Comparison of ENCODE assay signal across 25 mouse cellular contexts in the genomic region with DNA sequence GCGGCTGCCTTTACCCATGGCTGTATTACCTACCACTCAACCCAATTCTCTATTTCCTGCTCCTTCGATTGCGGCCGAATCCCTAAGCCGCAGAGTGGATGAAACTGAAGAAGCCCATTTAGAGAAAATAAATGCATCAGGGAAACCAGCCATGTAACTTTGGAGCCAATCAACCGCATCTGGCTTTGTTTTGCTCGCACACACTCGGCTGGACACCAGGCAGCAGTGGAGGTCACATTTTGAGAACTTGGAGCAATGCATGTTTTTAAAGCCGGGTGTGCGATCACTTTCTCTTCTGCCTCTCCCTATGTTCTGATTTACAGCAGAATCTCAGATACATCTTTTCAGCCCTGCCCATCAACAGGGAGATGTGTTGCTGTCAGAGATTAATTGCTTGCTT.
DNase-seq lines count a peak whose midpoint lies in the region; ATAC-seq and TF ChIP-seq lines count a peak whose summit lies in the region.
"Had no signal": no experiment of that assay in that cellular context is flagged by ENCODE, and none has a peak within 500 bp of the region (broad histone marks: within the 10 kb centered on the region; RNA-seq: fewer than 3 reads in every experiment).

No protein-coding gene starts in this region.

- H3K4me2 ChIP-seq in kidney, postnatal 0 days (ENCODE audit: low read length), result 0 out of 2 replicates have a peak overlapping the region, but pooled peaks have one; percentile 1
- H3K4me2 ChIP-seq in midbrain, embryonic 15.5 days, result no peak overlapping the region
- H3K4me2 ChIP-seq in embryonic facial prominence, embryonic 15.5 days (replicated peaks), result peak overlapping the region; percentile 19; the same call in 1 of the 2 replicates
- H3K4me2 ChIP-seq: forebrain, embryonic 13.5 days; heart, embryonic 15.5 days; limb, embryonic 15.5 days; liver, embryonic 13.5 days had no signal

- no peak for ATAC-seq in kidney, postnatal 0 days (replicated peaks; ENCODE audit: low FRiP score, low read depth)
- no peak for ATAC-seq in midbrain, embryonic 15.5 days (replicated peaks)
- no peak for ATAC-seq in embryonic facial prominence, embryonic 15.5 days (ENCODE audit: insufficient number of reproducible peaks, low FRiP score, low TSS enrichment, low read depth)
- ATAC-seq: forebrain, embryonic 13.5 days; hindbrain, embryonic 16.5 days; midbrain, embryonic 16.5 days; Patski had no signal

- no peaks in the 10 kb centered on the region for H3K9me3 ChIP-seq in kidney, postnatal 0 days (replicated peaks; ENCODE audit: low read length)
- H3K9me3 ChIP-seq in midbrain, embryonic 10.5 days (replicated peaks), result peaks cover 10% of the 10 kb centered on the region
- H3K9me3 ChIP-seq in midbrain, embryonic 15.5 days, result 0 out of 2 replicates have a peak, but pooled peaks cover 2% of the 10 kb centered on the region
- H3K9me3 ChIP-seq in embryonic facial prominence, embryonic 15.5 days (replicated peaks), result no peaks in the 10 kb centered on the region
- H3K9me3 ChIP-seq: heart, embryonic 10.5 days; heart, embryonic 15.5 days; limb, embryonic 15.5 days; liver, embryonic 13.5 days had no signal

- TF ChIP-seq CTCF in kidney, postnatal 0 days (IDR thresholded peaks at IDR 0.05; ENCODE audit: low read depth), result 0 out of 2 replicates have a peak, but pooled peaks have one; percentile 4

- H3K9ac ChIP-seq in kidney, postnatal 0 days (ENCODE audit: low read depth, low read length), result no peak overlapping the region
- no peak overlapping the region for H3K9ac ChIP-seq in midbrain, embryonic 15.5 days
- no peak overlapping the region for H3K9ac ChIP-seq in embryonic facial prominence, embryonic 15.5 days
- H3K9ac ChIP-seq: forebrain, embryonic 13.5 days; heart, embryonic 15.5 days; limb, embryonic 15.5 days; liver, embryonic 13.5 days had no signal

- peak; percentile 27 for DNase-seq in gastrocnemius, adult 18-20 months (ENCODE audit: low spot score)
- no peak for DNase-seq in gastrocnemius, postnatal 4 days (ENCODE audit: low spot score in 2 of 2)
- DNase-seq in kidney, postnatal 0 days (ENCODE audit: low spot score), result peak; percentile 71
- no peak for DNase-seq in kidney, postnatal 36 days
- no peak for DNase-seq in midbrain, embryonic 10.5 days (ENCODE audit: low spot score)
- DNase-seq in lung, adult 18-20 months, result no peak
- DNase-seq: adrenal gland, postnatal 10 days; cerebellum, adult 11 months; cerebellum, adult 9-10 months; kidney, adult 18-20 months; liver, embryonic 13.5 days; lung, adult 2 months; lung, postnatal 10 days; right cerebral cortex, postnatal 4 days; thymus, adult 2 months; thymus, postnatal 36 days had no signal

- no peak overlapping the region for H3K27ac ChIP-seq in kidney, postnatal 0 days
- peak overlapping the region; percentile 9; the same call in 1 of the 2 replicates for H3K27ac ChIP-seq in midbrain, embryonic 10.5 days (replicated peaks)
- no peak overlapping the region for H3K27ac ChIP-seq in midbrain, embryonic 15.5 days
- H3K27ac ChIP-seq in embryonic facial prominence, embryonic 15.5 days (replicated peaks), result no peak overlapping the region
- H3K27ac ChIP-seq: forebrain, embryonic 13.5 days; heart, embryonic 10.5 days; heart, embryonic 15.5 days; limb, embryonic 15.5 days; liver, embryonic 13.5 days had no signal

- H3K4me1 ChIP-seq in kidney, postnatal 0 days (replicated peaks; ENCODE audit: insufficient read depth, low read length), result no peaks in the 10 kb centered on the region
- H3K4me1 ChIP-seq in midbrain, embryonic 10.5 days, result peaks cover 8% of the 10 kb centered on the region
- no peaks in the 10 kb centered on the region for H3K4me1 ChIP-seq in midbrain, embryonic 15.5 days
- peaks cover 21% of the 10 kb centered on the region for H3K4me1 ChIP-seq in embryonic facial prominence, embryonic 15.5 days
- H3K4me1 ChIP-seq: forebrain, embryonic 13.5 days; heart, embryonic 10.5 days; heart, embryonic 15.5 days; liver, embryonic 13.5 days had no signal

- no peaks in the 10 kb centered on the region for H3K36me3 ChIP-seq in kidney, postnatal 0 days (ENCODE audit: insufficient read depth, low read length)
- H3K36me3 ChIP-seq in midbrain, embryonic 10.5 days, result no peaks in the 10 kb centered on the region
- no peaks in the 10 kb centered on the region for H3K36me3 ChIP-seq in midbrain, embryonic 15.5 days (replicated peaks)
- H3K36me3 ChIP-seq in embryonic facial prominence, embryonic 15.5 days, result no peaks in the 10 kb centered on the region
- H3K36me3 ChIP-seq: heart, embryonic 10.5 days; heart, embryonic 15.5 days; limb, embryonic 15.5 days; liver, embryonic 13.5 days had no signal

- H3K4me3 ChIP-seq in kidney, postnatal 0 days (replicated peaks; ENCODE audit: low read depth, low read length), result no peak overlapping the region
- no peak overlapping the region for H3K4me3 ChIP-seq in midbrain, embryonic 10.5 days
- H3K4me3 ChIP-seq in midbrain, embryonic 15.5 days, result no peak overlapping the region
- H3K4me3 ChIP-seq in embryonic facial prominence, embryonic 15.5 days (replicated peaks), result no peak overlapping the region
- H3K4me3 ChIP-seq: forebrain, embryonic 13.5 days; heart, embryonic 10.5 days; heart, embryonic 15.5 days; limb, embryonic 15.5 days; liver, embryonic 13.5 days had no signal

- WGBS in kidney, postnatal 0 days, result 37% methylated on average over 10 of the region's 10 CpGs
- WGBS in midbrain, embryonic 10.5 days, result 67% methylated on average over 10 of the region's 10 CpGs
- WGBS in midbrain, embryonic 15.5 days, result 66% methylated on average over 10 of the region's 10 CpGs
- 35% methylated on average over 10 of the region's 10 CpGs for WGBS in embryonic facial prominence, embryonic 15.5 days

- no peaks in the 10 kb centered on the region for H3K27me3 ChIP-seq in kidney, postnatal 0 days (ENCODE audit: insufficient read depth, low read length)
- H3K27me3 ChIP-seq in midbrain, embryonic 10.5 days (ENCODE audit: low read depth, poor library complexity, severe bottlenecking), result peaks cover 5% of the 10 kb centered on the region; the same call in 1 of the 2 replicates
- H3K27me3 ChIP-seq in midbrain, embryonic 15.5 days (replicated peaks), result no peaks in the 10 kb centered on the region
- no peaks in the 10 kb centered on the region for H3K27me3 ChIP-seq in embryonic facial prominence, embryonic 15.5 days
- H3K27me3 ChIP-seq: forebrain, embryonic 13.5 days; heart, embryonic 15.5 days; limb, embryonic 15.5 days; liver, embryonic 13.5 days; Patski had no signal

Comparison
In these comparisons a context has a peak if more than half of its experiments do, and no peak if none do; other contexts are left out.
1. DNase-seq: peak in gastrocnemius, adult 18-20 months (single experiment) and kidney, postnatal 0 days (single experiment); none in gastrocnemius, postnatal 4 days (0 of 2), kidney, postnatal 36 days (0 of 2), midbrain, embryonic 10.5 days (single experiment) and lung, adult 18-20 months (0 of 2).